Mouse (Mus musculus) frontal cortex, postnatal 36 days (tissue): ENCODE measurements at regions not wholly inside any gene's neighbourhood (a gene's known extent, or its start where the extent isn't known, plus 50 kb on each side); places are given as distances from the start of the nearest gene placed in this dataset.

ENCODE experiments used
- DNase-seq, 2 experiments: peaks; one replicate each; pipeline ENCODE4 v3.0.0; 2022; ENCODE audit warnings: low spot score in 2 of 2

GRCm38 (mm10) chr12:110078081-110078505 is 200.8 kb upstream of the Dio3 start:
- no peak for DNase-seq

GRCm38 (mm10) chr12:110081831-110082615 is 196.8 kb upstream of the Dio3 start:
- no peak for DNase-seq

- no peak for DNase-seq
These were observed 195.9 kb upstream of the Dio3 start for GRCm38 (mm10) chr12:110082921-110083320.

- DNase-seq: no peak
These were observed 195.4 kb upstream of the Dio3 start for GRCm38 (mm10) chr12:110083471-110083870.

- no peak for DNase-seq
These were observed 191.9 kb upstream of the Dio3 start for GRCm38 (mm10) chr12:110086921-110087320.

GRCm38 (mm10) chr12:110087812-110088211 is 191.1 kb upstream of the Dio3 start:
- no peak for DNase-seq

- no peak for DNase-seq
These were observed 176.7 kb upstream of the Dio3 start for GRCm38 (mm10) chr12:110102186-110102585.

- no peak for DNase-seq
These were observed 166.7 kb upstream of the Dio3 start for GRCm38 (mm10) chr12:110112051-110112722.

- no peak for DNase-seq
These were observed 166.2 kb upstream of the Dio3 start for GRCm38 (mm10) chr12:110112723-110113105.

- no peak for DNase-seq
These were observed 158.7 kb upstream of the Dio3 start for GRCm38 (mm10) chr12:110120141-110120540.

GRCm38 (mm10) chr12:110122976-110123375 is 155.9 kb upstream of the Dio3 start:
- DNase-seq: no peak

- DNase-seq: no peak
These were observed 152.3 kb upstream of the Dio3 start for GRCm38 (mm10) chr12:110126525-110126924.

- no peak for DNase-seq
These were observed 133.5 kb upstream of the Dio3 start for GRCm38 (mm10) chr12:110145379-110145778.

- no peak for DNase-seq
These were observed 124.5 kb upstream of the Dio3 start for GRCm38 (mm10) chr12:110154225-110154962.

- no peak for DNase-seq
These were observed 123.9 kb upstream of the Dio3 start for GRCm38 (mm10) chr12:110154963-110155325.

GRCm38 (mm10) chr12:110156441-110156840 is 122.4 kb upstream of the Dio3 start:
- no peak for DNase-seq

GRCm38 (mm10) chr12:110157998-110158747 is 120.7 kb upstream of the Dio3 start:
- no peak for DNase-seq

GRCm38 (mm10) chr12:110161306-110161705 is 117.6 kb upstream of the Dio3 start:
- no peak for DNase-seq

- DNase-seq: no peak
These were observed 113.4 kb upstream of the Dio3 start for GRCm38 (mm10) chr12:110165462-110165861.

- no peak for DNase-seq
These were observed 110.5 kb upstream of the Dio3 start for GRCm38 (mm10) chr12:110168407-110168806.

GRCm38 (mm10) chr12:110169261-110169660 is 109.6 kb upstream of the Dio3 start:
- no peak for DNase-seq

GRCm38 (mm10) chr12:110170496-110170895 is 108.4 kb upstream of the Dio3 start:
- peak in 1 of 2 experiments; percentile 13 for DNase-seq
